17 mouse cellular contexts compared by ENCODE assay signal in the genomic region with DNA sequence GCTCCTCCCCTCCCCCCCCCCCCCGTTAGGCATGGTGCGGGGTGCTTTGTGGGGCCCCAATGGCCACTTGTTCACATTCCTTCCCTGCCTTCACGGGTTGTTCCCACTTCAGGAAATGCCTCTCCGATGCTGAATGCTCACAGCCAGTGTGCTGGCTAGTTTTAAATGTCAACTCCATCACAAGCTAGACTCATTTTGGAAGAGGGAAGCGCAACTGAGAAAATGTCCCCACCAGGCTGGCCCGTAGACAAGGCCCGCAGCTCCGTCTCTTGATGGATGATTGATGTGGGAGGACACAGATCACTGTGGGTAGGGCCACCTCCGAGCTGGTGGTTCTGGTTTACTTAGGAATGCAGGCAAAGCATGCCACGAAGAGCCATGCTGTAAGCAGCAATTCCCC.
DNase-seq lines count a peak whose midpoint lies in the region; ATAC-seq and TF ChIP-seq lines count a peak whose summit lies in the region.
"Had no signal": no experiment of that assay in that cellular context is flagged by ENCODE, and none has a peak within 500 bp of the region (broad histone marks: within the 10 kb centered on the region; RNA-seq: fewer than 3 reads in every experiment).

No protein-coding gene starts in this region.

- 24% methylated on average over 10 of the region's 10 CpGs for WGBS in heart, embryonic 11.5 days (ENCODE audit: insufficient replicate concordance)
- 26% methylated on average over 9 of the region's 10 CpGs for WGBS in lung, embryonic 14.5 days
- WGBS in embryonic facial prominence, embryonic 14.5 days, result 28% methylated on average over 10 of the region's 10 CpGs
- WGBS in limb, embryonic 14.5 days, result 26% methylated on average over 10 of the region's 10 CpGs
- WGBS in cerebellum, adult 2 months, result 29% methylated on average over 10 of the region's 10 CpGs

- no peak for TF ChIP-seq POLR2A in limb, embryonic 14.5 days (IDR thresholded peaks at IDR 0.05; ENCODE audit: borderline replicate concordance, extremely low read depth, insufficient read depth, insufficient read length)
- TF ChIP-seq POLR2A in cerebellum, adult 2 months (IDR thresholded peaks at IDR 0.05; ENCODE audit: borderline replicate concordance, insufficient read depth, low read length), result no peak

- H3K4me3 ChIP-seq in heart, embryonic 11.5 days (ENCODE audit: low read depth, low read length), result no peak overlapping the region
- H3K4me3 ChIP-seq in lung, embryonic 14.5 days (ENCODE audit: low read depth, low read length), result no peak overlapping the region
- no peak overlapping the region for H3K4me3 ChIP-seq in embryonic facial prominence, embryonic 14.5 days (ENCODE audit: low read depth, low read length)
- no peak overlapping the region for H3K4me3 ChIP-seq in limb, embryonic 14.5 days (replicated peaks; ENCODE audit: low read length)
- H3K4me3 ChIP-seq in cerebellum, adult 2 months (replicated peaks; ENCODE audit: insufficient read depth, low read depth, low read length), result no peak overlapping the region
- H3K4me3 ChIP-seq: erythroblast, embryonic 14.5 days; lung, embryonic 15.5 days; midbrain, embryonic 12.5 days; myocyte had no signal

- ATAC-seq in heart, embryonic 11.5 days (replicated peaks; ENCODE audit: insufficient number of reproducible peaks, low FRiP score, low TSS enrichment), result no peak
- ATAC-seq in lung, embryonic 14.5 days (ENCODE audit: insufficient read depth), result no peak
- ATAC-seq in embryonic facial prominence, embryonic 14.5 days (ENCODE audit: low read depth), result no peak
- peak; percentile 34 for ATAC-seq in limb, embryonic 14.5 days (ENCODE audit: low FRiP score, low read depth)

- no peaks in the 10 kb centered on the region for H3K27me3 ChIP-seq in heart, embryonic 11.5 days (ENCODE audit: control insufficient read depth, insufficient read depth, low read length)
- H3K27me3 ChIP-seq in lung, embryonic 14.5 days (ENCODE audit: insufficient read depth, low read length), result no peaks in the 10 kb centered on the region
- H3K27me3 ChIP-seq in embryonic facial prominence, embryonic 14.5 days (replicated peaks; ENCODE audit: control insufficient read depth, insufficient read depth, low read length), result no peaks in the 10 kb centered on the region
- H3K27me3 ChIP-seq in limb, embryonic 14.5 days (ENCODE audit: control insufficient read depth, insufficient read depth, low read length), result no peaks in the 10 kb centered on the region
- no peaks in the 10 kb centered on the region for H3K27me3 ChIP-seq in cerebellum, adult 2 months (ENCODE audit: control insufficient read depth, insufficient read depth, low read length)
- H3K27me3 ChIP-seq: lung, embryonic 15.5 days; midbrain, embryonic 12.5 days had no signal

- H3K4me2 ChIP-seq in heart, embryonic 11.5 days, result peak overlapping the region; percentile 46
- H3K4me2 ChIP-seq in lung, embryonic 14.5 days, result 0 out of 2 replicates have a peak overlapping the region, but pooled peaks have one; percentile 27
- peak overlapping the region; percentile 18; the same call in 1 of the 2 replicates for H3K4me2 ChIP-seq in embryonic facial prominence, embryonic 14.5 days (ENCODE audit: low read depth, low read length)
- H3K4me2 ChIP-seq in limb, embryonic 14.5 days (replicated peaks; ENCODE audit: low read depth, low read length, severe bottlenecking), result 0 out of 2 replicates have a peak overlapping the region, but pooled peaks have one; percentile 3
- H3K4me2 ChIP-seq: lung, embryonic 15.5 days; midbrain, embryonic 12.5 days had no signal

- no peak overlapping the region for H3K9ac ChIP-seq in heart, embryonic 11.5 days (ENCODE audit: low read depth, low read length)
- no peak overlapping the region for H3K9ac ChIP-seq in lung, embryonic 14.5 days
- H3K9ac ChIP-seq in embryonic facial prominence, embryonic 14.5 days (ENCODE audit: low read depth, low read length), result no peak overlapping the region
- no peak overlapping the region for H3K9ac ChIP-seq in limb, embryonic 14.5 days (ENCODE audit: low read depth, low read length, severe bottlenecking)
- H3K9ac ChIP-seq: lung, embryonic 15.5 days; midbrain, embryonic 12.5 days had no signal

- H3K36me3 ChIP-seq in heart, embryonic 11.5 days (ENCODE audit: control insufficient read depth, insufficient read depth, low read length), result no peaks in the 10 kb centered on the region
- H3K36me3 ChIP-seq in lung, embryonic 14.5 days (ENCODE audit: insufficient read depth), result no peaks in the 10 kb centered on the region
- H3K36me3 ChIP-seq in embryonic facial prominence, embryonic 14.5 days (ENCODE audit: control insufficient read depth, insufficient read depth, low read length), result no peaks in the 10 kb centered on the region
- no peaks in the 10 kb centered on the region for H3K36me3 ChIP-seq in limb, embryonic 14.5 days (ENCODE audit: control insufficient read depth, insufficient read depth, low read length)
- H3K36me3 ChIP-seq: lung, embryonic 15.5 days; midbrain, embryonic 12.5 days had no signal

- no peak overlapping the region for H3K27ac ChIP-seq in heart, embryonic 11.5 days (ENCODE audit: low read depth, low read length)
- no peak overlapping the region for H3K27ac ChIP-seq in lung, embryonic 14.5 days (ENCODE audit: low read depth)
- H3K27ac ChIP-seq in embryonic facial prominence, embryonic 14.5 days (replicated peaks; ENCODE audit: low read depth, low read length), result no peak overlapping the region
- H3K27ac ChIP-seq in limb, embryonic 14.5 days (replicated peaks; ENCODE audit: low read depth, low read length), result no peak overlapping the region
- H3K27ac ChIP-seq in cerebellum, adult 2 months (ENCODE audit: insufficient read depth, low read length), result no peak overlapping the region
- H3K27ac ChIP-seq: lung, embryonic 15.5 days; midbrain, embryonic 12.5 days had no signal

- TF ChIP-seq CTCF in lung, embryonic 14.5 days (IDR thresholded peaks at IDR 0.05; ENCODE audit: low read depth), result no peak
- no peak for TF ChIP-seq CTCF in cerebellum, adult 2 months (IDR thresholded peaks at IDR 0.05; ENCODE audit: borderline replicate concordance, insufficient read depth, low read depth, low read length)

- intact Hi-C loops in heart, postnatal 14 days (cut with DNase I), result no loop called here

- no peak for DNase-seq in heart, postnatal 14 days
- DNase-seq in lung, embryonic 14.5 days, result no peak
- no peak for DNase-seq in lung, postnatal 36 days
- peak; percentile 43 for DNase-seq in embryonic facial prominence, embryonic 14.5 days (ENCODE audit: low spot score)
- DNase-seq in limb, embryonic 14.5 days (ENCODE audit: low spot score), result peak; percentile 7
- DNase-seq in cerebellum, adult 2 months, result no peak
- no peak for DNase-seq in kidney, adult 9 months
- DNase-seq: adrenal gland, postnatal 14 days; cerebellum, postnatal 36 days; liver; right cerebral cortex, postnatal 14 days; thymus, adult 18-20 months had no signal

- H3K4me1 ChIP-seq in heart, embryonic 11.5 days (ENCODE audit: control insufficient read depth, insufficient read depth, low read length), result peaks cover 10% of the 10 kb centered on the region
- peaks cover 5% of the 10 kb centered on the region; the same call in 1 of the 2 replicates for H3K4me1 ChIP-seq in lung, embryonic 14.5 days (ENCODE audit: insufficient read depth)
- no peaks in the 10 kb centered on the region for H3K4me1 ChIP-seq in embryonic facial prominence, embryonic 14.5 days (ENCODE audit: control insufficient read depth, insufficient read depth, low read length)
- no peaks in the 10 kb centered on the region for H3K4me1 ChIP-seq in limb, embryonic 14.5 days (ENCODE audit: control insufficient read depth, insufficient read depth, low read length)
- no peaks in the 10 kb centered on the region for H3K4me1 ChIP-seq in cerebellum, adult 2 months (ENCODE audit: control insufficient read depth, insufficient read depth, low read length)
- H3K4me1 ChIP-seq: lung, embryonic 15.5 days; midbrain, embryonic 12.5 days had no signal

- no peaks in the 10 kb centered on the region for H3K9me3 ChIP-seq in heart, embryonic 11.5 days (replicated peaks; ENCODE audit: control insufficient read depth, low read length)
- no peaks in the 10 kb centered on the region for H3K9me3 ChIP-seq in lung, embryonic 14.5 days (ENCODE audit: low read depth, low read length)
- H3K9me3 ChIP-seq in embryonic facial prominence, embryonic 14.5 days (ENCODE audit: control insufficient read depth, low read length), result no peaks in the 10 kb centered on the region
- H3K9me3 ChIP-seq in limb, embryonic 14.5 days (ENCODE audit: control insufficient read depth, low read length), result no peaks in the 10 kb centered on the region
- H3K9me3 ChIP-seq: lung, embryonic 15.5 days; midbrain, embryonic 12.5 days had no signal

Comparison
In these comparisons a context has a peak if more than half of its experiments do, and no peak if none do; other contexts are left out.
1. DNase-seq: peak in embryonic facial prominence, embryonic 14.5 days (single experiment) and limb, embryonic 14.5 days (single experiment); none in heart, postnatal 14 days (0 of 2), lung, embryonic 14.5 days (single experiment), lung, postnatal 36 days (single experiment), cerebellum, adult 2 months (0 of 2) and kidney, adult 9 months (single experiment).
2. Peak in every context shown above with its lines, with median percentiles within 50 percentile points of each other: H3K4me2 ChIP-seq.